Mouse (Mus musculus): ENCODE results near the gene Gm20388. TPM values are rescaled to one million over a fixed set of nuclear protein-coding genes. Genes with fewer than 3 reads are reported as not detected.
A peak's percentile ranks its signal among the peaks of the same experiment; 100 is the strongest.

Gm20388 gene
- total and polyA plus RNA-seq, 2 experiments from 2014 or later: 17.3 TPM; not detected in 1

DNA sequence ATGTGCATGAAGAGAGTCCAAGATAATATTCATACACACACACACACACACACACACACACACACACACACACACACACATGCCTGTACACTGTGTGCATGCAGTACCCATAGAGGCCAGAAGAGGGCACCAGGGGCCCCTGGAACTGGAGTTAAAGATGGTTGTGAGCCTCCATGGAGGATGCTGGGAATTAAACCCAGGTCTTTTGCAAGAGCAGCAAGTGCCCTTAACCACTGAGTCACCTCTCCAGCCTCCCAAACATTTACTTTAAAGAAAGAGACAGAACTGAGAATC is 787.3 kb downstream of the Gm20388 start:
- TF ChIP-seq EP300 (IDR thresholded peaks at IDR 0.05; ENCODE audit: low read depth) (no peak), CTCF (IDR thresholded peaks at IDR 0.05; ENCODE audit: low read depth) (peak; percentile 45)
- Histone ChIP-seq H3K9ac (replicated peaks; ENCODE audit: low read depth, low read length) (no peak overlapping the region), H3K9me3 (replicated peaks; ENCODE audit: control insufficient read depth, low read length) (no peaks in the 10 kb centered on the region), H3K4me2 (ENCODE audit: low read depth, low read length) (no peak overlapping the region), H3K36me3 (replicated peaks; ENCODE audit: control insufficient read depth, insufficient read depth, low read length) (no peaks in the 10 kb centered on the region), H3K27me3 (ENCODE audit: control insufficient read depth, insufficient read depth, low read length) (peaks cover 6% of the 10 kb centered on the region; the same call in 1 of the 2 replicates), H3K4me1 (ENCODE audit: control insufficient read depth, insufficient read depth) (peaks cover 14% of the 10 kb centered on the region; the same call in 1 of the 2 replicates), H3K27ac (ENCODE audit: low read depth) (no peak overlapping the region), H3K4me3 (ENCODE audit: low read depth, low read length) (no peak overlapping the region)
- DNase-seq (ENCODE audit: low spot score) (no peak), ATAC-seq (ENCODE audit: insufficient read depth, low read depth) (no peak)

GRCm38 (mm10) chr8:120698426-120698825 is 787.8 kb downstream of the Gm20388 start:
- DNase-seq (ENCODE audit: low spot score) (no peak), ATAC-seq (ENCODE audit: insufficient read depth, low read depth) (no peak)
- Histone ChIP-seq H3K9ac (replicated peaks; ENCODE audit: low read depth, low read length) (no peak overlapping the region), H3K4me1 (ENCODE audit: control insufficient read depth, insufficient read depth) (peaks cover 14% of the 10 kb centered on the region; the same call in 1 of the 2 replicates), H3K9me3 (replicated peaks; ENCODE audit: control insufficient read depth, low read length) (no peaks in the 10 kb centered on the region), H3K4me3 (ENCODE audit: low read depth, low read length) (no peak overlapping the region), H3K4me2 (ENCODE audit: low read depth, low read length) (no peak overlapping the region), H3K36me3 (replicated peaks; ENCODE audit: control insufficient read depth, insufficient read depth, low read length) (no peaks in the 10 kb centered on the region), H3K27ac (ENCODE audit: low read depth) (peak overlapping the region; percentile 70), H3K27me3 (ENCODE audit: control insufficient read depth, insufficient read depth, low read length) (peaks cover 6% of the 10 kb centered on the region; the same call in 1 of the 2 replicates)
- TF ChIP-seq CTCF (IDR thresholded peaks at IDR 0.05; ENCODE audit: low read depth) (no peak), EP300 (IDR thresholded peaks at IDR 0.05; ENCODE audit: low read depth) (no peak)
- WGBS: 71% methylated on average over 7 of the region's 7 CpGs

- H3K27ac ChIP-seq (ENCODE audit: low read depth): peak overlapping the region; percentile 70
- TF ChIP-seq CTCF (IDR thresholded peaks at IDR 0.05; ENCODE audit: low read depth) (no peak), EP300 (IDR thresholded peaks at IDR 0.05; ENCODE audit: low read depth) (no peak)
- WGBS: 59% methylated on average over 6 of the region's 6 CpGs
Observed at GRCm38 (mm10) chr8:120699079-120699478, 788.4 kb downstream of the Gm20388 start.

GRCm38 (mm10) chr8:120699565-120699964 is 788.9 kb downstream of the Gm20388 start:
- 49% methylated on average over 2 of the region's 2 CpGs for WGBS
- Histone ChIP-seq H3K36me3 (replicated peaks; ENCODE audit: control insufficient read depth, insufficient read depth, low read length) (no peaks in the 10 kb centered on the region), H3K9ac (replicated peaks; ENCODE audit: low read depth, low read length) (no peak overlapping the region), H3K27ac (ENCODE audit: low read depth) (peak overlapping the region; percentile 70), H3K4me3 (ENCODE audit: low read depth, low read length) (no peak overlapping the region), H3K4me1 (ENCODE audit: control insufficient read depth, insufficient read depth) (peaks cover 7% of the 10 kb centered on the region; the same call in 1 of the 2 replicates), H3K27me3 (ENCODE audit: control insufficient read depth, insufficient read depth, low read length) (peaks cover 6% of the 10 kb centered on the region; the same call in 1 of the 2 replicates), H3K4me2 (ENCODE audit: low read depth, low read length) (no peak overlapping the region), H3K9me3 (replicated peaks; ENCODE audit: control insufficient read depth, low read length) (no peaks in the 10 kb centered on the region)
- TF ChIP-seq CTCF (IDR thresholded peaks at IDR 0.05; ENCODE audit: low read depth) (no peak), EP300 (IDR thresholded peaks at IDR 0.05; ENCODE audit: low read depth) (no peak)
- DNase-seq (ENCODE audit: low spot score) (peak; percentile 50), ATAC-seq (ENCODE audit: insufficient read depth, low read depth) (0 out of 2 replicates have a peak, but pooled peaks have one; percentile 22)

More at GRCm38 (mm10) chr8:120699079-120699478, 788.4 kb downstream of the Gm20388 start:
- no peak overlapping the region for H3K9ac ChIP-seq (replicated peaks; ENCODE audit: low read depth, low read length)
- no peak overlapping the region for H3K4me3 ChIP-seq (ENCODE audit: low read depth, low read length)
- no peaks in the 10 kb centered on the region for H3K36me3 ChIP-seq (replicated peaks; ENCODE audit: control insufficient read depth, insufficient read depth, low read length)
- no peaks in the 10 kb centered on the region for H3K9me3 ChIP-seq (replicated peaks; ENCODE audit: control insufficient read depth, low read length)
- DNase-seq (ENCODE audit: low spot score): no peak
- no peak for ATAC-seq (ENCODE audit: insufficient read depth, low read depth)
- H3K4me2 ChIP-seq (ENCODE audit: low read depth, low read length): no peak overlapping the region
- H3K27me3 ChIP-seq (ENCODE audit: control insufficient read depth, insufficient read depth, low read length): peaks cover 6% of the 10 kb centered on the region; the same call in 1 of the 2 replicates
- H3K4me1 ChIP-seq (ENCODE audit: control insufficient read depth, insufficient read depth): peaks cover 10% of the 10 kb centered on the region; the same call in 1 of the 2 replicates

DNA sequence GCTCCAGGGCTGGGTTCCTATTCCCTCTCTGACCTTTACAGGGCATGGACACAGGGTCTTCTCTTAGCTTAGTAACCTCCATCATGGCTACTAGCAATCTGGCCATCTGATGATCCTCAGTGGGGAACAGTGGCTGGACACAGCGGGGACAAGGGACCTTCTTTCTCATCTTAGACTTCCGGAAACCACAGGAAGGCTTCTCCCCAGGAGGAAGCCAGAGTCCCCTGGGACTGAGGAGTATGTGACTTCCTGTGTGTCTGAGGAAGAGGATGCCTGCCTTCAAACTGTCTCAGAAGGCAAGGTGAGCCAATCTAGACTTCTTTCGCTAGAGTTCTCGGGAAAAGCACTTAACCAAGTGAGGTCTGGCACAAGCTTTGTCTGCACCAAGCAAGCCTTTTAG is 789.4 kb downstream of the Gm20388 start:
- 62% methylated on average over 4 of the region's 4 CpGs for WGBS
- Histone ChIP-seq H3K9ac (replicated peaks; ENCODE audit: low read depth, low read length) (no peak overlapping the region), H3K27ac (ENCODE audit: low read depth) (peak overlapping the region; percentile 70), H3K4me2 (ENCODE audit: low read depth, low read length) (no peak overlapping the region), H3K36me3 (replicated peaks; ENCODE audit: control insufficient read depth, insufficient read depth, low read length) (no peaks in the 10 kb centered on the region), H3K4me1 (ENCODE audit: control insufficient read depth, insufficient read depth) (peaks cover 7% of the 10 kb centered on the region; the same call in 1 of the 2 replicates), H3K27me3 (ENCODE audit: control insufficient read depth, insufficient read depth, low read length) (peaks cover 6% of the 10 kb centered on the region; the same call in 1 of the 2 replicates), H3K9me3 (replicated peaks; ENCODE audit: control insufficient read depth, low read length) (no peaks in the 10 kb centered on the region), H3K4me3 (ENCODE audit: low read depth, low read length) (no peak overlapping the region)
- DNase-seq (ENCODE audit: low spot score) (no peak), ATAC-seq (ENCODE audit: insufficient read depth, low read depth) (no peak)
- TF ChIP-seq CTCF (IDR thresholded peaks at IDR 0.05; ENCODE audit: low read depth) (no peak), EP300 (IDR thresholded peaks at IDR 0.05; ENCODE audit: low read depth) (no peak)
